Mouse (Mus musculus): Measurements from ENCODE around the gene Pfas.
"Not testable (repeated sequence)": the region's sequence is repeated elsewhere in the genome, so short reads cannot be mapped to it uniquely, and the experiment has no call there.

The Pfas gene

DNA sequence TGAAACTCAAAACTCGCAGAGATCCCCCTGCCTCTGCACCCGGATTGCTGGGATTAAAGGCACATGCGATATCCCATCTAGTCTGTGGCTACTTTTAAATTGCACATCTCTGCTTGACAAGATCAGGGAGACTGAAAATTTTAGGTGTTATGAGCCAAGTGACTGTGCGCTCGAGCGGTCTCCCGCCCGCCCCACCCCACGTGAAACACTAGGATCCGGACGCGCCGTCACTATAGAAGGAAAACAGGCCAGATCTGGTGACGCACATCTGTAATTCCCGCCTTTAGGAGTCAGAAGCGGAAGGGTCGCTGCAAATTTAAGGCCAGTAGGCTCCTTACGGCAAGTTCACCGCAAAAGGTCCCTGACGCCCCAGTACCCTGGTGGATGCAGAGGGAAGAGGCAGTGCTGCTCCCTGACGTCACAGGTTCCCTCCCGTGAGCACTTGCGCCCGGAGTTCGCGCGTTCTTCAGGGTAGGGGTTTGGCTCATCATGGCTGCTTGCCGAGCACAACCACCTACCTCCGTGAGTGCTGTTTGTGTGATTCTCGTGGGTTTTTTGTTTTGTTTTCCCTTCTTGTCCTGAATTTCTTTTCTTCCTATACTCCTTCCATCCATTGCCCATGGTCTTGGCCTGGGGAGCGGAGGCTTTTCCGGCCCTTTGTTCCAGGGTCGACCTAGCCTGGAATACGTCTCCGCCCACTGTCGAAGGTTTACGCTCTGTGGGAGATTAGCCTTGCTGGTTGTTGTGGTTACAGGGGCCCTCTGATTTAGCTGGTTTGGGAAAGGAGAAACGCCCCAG is 7.6 kb upstream of the Pfas start, which contains the start of gene Ctc1:
Ctc1 (plus strand) TSS at position 268 of the 798 bp plus-strand sequence.
- DNase-seq (ENCODE audit: low spot score), result peak; percentile 73

DNA sequence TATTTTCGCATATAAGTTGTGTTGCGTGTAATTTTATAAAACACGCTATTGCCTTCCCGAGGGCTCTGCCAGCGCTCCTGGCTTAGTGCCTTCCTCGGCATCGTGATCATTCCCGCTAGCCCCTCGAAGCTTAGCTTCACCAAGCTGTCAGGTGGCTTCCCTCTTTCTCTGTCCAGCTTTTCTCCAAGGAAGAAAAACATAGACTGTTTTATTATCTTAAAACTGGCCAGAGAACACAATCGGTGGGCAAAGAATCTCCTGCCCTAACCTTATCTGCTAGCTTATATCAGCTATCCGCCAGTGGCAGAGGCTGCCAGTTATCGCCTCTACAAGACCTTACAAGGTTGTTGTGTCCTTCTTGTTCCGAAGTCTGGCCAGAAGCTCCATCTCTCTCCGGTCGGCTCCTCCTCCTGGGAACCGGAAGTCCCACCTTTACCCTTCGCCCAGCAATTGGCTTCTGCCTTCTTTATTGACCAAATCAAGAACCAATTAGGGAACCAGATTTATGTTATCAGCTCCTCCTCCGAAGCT is 3.9 kb upstream of the Pfas start:
- peak; percentile 49 for DNase-seq (ENCODE audit: low spot score)

DNA sequence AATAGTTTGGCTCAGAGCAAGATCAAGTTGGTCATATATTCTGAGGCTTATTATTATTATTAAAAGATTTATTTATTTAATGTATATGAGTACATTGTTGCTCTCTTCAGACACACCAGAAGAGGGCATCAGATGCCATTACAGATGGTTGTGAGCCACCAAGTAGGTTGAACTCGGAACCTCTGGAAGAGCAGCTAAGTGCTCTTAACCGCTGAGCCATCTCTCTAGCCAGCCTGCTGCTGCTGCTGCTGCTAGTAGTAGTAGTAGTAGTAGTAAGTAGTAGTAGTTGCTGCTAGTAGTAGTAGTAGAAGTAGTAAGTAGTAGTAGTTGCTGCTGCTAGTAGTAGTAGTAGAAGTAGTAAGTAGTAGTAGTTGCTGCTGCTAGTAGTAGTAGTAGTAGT is 3.2 kb upstream of the Pfas start:
- DNase-seq (ENCODE audit: low spot score), result not testable (repeated sequence)

DNA sequence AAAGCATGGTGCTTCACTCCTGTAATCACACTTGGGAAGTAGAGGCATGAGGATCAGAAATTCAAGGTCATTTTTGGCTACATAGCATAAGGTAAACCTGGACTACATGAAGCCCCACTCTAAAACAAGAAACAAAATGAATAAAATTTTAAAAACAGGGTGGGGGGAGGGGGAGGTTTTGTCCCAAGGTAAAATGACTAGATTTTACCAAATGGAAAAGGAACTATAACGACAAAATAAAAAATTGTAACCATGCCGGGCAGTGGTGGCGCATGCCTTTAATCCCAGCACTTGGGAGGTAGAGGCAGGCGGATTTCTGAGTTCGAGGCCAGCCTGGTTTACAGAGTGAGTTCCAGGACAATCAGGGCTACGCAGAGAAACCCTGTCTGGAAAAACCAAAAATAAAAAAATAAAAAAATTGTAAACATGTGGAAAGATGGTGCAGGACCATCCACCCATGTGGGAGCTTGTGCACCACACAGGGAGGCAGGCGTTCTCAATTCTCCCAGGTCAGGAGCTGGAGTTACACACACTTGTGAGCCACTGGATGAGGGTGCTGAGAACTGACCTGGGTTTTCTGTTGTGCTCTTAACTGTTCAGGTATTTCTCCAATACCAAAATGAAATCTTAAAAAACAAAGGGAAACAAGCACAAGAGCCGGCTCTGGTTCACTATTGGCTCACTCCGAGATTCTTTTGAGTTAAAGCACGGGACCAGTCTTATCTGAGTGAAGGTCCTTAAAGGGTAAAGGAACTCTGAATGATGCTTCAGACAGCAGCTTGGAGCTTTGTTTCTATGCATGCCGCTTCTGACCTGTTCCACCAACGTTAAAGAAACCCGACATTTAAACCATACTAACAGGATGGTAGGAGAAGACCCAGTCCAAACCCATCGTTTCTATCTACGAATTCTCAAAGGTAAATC is 2.4 kb upstream of the Pfas start:
- no peak for DNase-seq (ENCODE audit: low spot score)

DNA sequence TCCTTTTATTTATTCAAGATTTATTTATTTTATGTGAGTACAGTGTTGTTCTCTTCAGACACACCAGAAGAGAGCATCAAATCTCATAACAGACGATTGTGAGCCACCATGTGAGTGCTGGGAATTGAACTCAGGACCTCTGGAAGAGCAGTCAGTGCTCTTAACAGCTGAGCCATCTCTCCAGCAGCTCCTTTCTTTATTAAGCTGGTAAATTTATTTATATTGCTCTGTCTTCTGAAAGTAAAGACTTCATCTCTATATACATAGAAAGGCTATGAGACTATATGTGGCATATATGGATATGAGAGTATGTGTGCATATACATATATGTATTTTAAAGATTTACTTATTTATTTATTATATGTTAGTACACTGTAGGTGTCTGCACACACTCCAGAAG is 1.2 kb upstream of the Pfas start:
- no peak for DNase-seq (ENCODE audit: low spot score)

DNA sequence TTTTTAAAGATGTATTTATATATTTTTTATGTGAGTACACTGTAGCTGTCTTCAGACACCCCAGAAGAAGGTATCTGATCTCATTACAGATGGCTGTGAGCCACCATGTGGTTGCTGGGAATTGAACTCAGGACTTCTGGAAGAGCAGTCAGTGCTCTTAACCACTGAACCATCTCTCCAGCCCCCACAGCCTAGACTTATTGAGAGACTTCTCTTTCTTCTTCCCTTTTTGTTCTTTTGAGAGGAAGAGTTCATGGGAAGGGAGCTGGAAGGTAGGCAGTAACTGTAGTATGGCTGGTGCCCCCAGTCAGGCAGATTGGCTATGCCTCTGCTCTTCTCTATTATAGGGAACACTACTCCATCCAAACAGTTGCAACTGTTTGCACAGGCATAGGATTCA is 1.7 kb downstream of the Pfas start:
- DNase-seq (ENCODE audit: low spot score), result not testable (repeated sequence)

DNA sequence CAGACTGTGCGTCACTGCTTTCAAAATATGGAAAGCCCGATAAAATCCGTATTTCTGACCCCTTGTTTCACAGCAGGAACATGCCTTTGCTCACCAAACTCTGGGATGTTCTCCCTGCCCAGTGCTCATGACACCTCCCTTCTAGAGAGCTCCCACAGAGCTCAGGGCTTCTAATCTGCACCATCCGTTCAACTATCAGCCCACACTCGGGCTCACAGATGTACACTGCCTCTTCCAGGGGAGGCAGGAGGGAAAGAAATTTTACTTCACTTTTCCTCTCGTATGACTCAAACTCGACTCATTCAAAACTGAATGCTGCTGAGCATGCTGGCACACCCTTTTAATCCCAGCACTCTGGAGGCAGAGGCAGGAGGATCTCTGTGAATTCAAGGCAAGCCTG is 3.1 kb downstream of the Pfas start:
- DNase-seq (ENCODE audit: low spot score), result no peak

DNA sequence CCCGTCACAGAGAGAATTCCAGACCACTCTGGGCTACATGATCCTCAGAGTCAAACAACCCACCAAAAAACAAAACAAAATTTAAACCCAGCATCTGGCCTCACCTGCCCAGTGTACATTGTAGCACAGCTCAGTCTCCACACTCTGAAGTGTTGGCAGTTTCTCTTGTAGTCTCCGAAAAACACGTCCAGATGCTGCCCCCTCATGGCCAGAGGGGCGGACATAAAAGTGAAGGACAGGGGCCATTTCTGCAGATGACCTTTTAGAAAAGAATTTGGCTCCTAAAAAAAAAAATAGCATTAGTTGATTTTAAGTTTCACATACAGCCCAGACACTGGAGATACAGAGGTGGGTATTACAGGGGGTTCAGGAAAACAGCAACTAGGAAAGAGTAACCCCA is 4.7 kb downstream of the Pfas start:
- no peak for DNase-seq (ENCODE audit: low spot score)

DNA sequence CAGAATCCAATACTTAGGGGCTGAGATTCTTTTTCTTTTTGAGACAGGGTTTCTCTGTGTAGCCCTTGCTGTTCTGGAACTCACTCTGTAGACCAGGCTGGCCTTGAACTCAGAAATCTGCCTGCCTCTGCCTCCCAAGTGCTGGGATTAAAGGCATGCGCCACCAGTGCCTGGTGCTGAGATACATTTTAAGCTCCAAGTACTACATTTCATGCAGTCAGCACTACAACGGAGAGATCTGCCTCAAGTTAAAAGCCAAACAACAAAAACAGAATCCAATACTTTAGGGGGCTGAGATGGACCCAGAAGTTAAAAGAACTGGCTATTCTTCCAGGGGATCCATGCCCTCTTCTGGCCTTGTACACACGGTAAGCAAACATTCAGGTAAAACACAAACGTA is 5.5 kb downstream of the Pfas start:
- DNase-seq (ENCODE audit: low spot score), result not testable (repeated sequence)

DNA sequence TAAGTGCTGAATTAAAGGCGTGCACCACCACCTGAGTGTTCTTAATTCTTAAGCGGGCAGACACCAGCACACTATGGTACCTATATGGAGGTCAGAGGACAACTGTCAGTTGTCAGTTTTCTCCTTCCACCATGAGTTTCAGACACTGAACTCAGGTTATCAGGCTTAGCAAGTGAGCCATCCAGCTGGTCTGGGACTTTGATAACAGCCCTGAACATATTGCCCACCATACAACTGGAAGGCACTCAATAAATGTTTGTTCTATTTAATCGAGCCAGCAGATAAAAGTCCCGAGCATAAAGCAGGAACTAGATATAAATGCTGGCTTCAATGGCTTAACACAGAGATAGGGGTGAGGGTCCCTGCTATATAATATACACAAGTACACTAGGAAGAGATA is 11.2 kb downstream of the Pfas start:
- DNase-seq (ENCODE audit: low spot score), result no peak

DNA sequence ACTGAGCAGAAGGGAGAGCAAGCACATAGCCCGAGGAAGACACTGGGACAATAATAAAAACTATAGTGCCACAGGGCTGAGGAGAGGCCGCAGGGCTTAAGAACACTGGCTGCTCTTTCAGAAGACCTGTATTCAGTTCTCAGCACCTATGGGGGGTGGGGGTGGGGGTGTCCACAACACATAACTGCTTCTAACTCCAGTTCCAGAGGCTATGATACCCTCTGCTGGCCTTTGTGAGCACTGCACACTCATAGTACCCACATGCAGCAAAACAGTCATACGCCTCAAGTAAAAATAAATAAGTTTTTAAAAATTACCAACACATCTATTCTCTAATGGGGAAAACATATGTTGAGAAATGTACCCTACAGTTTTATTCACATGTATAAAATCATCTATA is 13.9 kb downstream of the Pfas start:
- no peak for DNase-seq (ENCODE audit: low spot score)

DNA sequence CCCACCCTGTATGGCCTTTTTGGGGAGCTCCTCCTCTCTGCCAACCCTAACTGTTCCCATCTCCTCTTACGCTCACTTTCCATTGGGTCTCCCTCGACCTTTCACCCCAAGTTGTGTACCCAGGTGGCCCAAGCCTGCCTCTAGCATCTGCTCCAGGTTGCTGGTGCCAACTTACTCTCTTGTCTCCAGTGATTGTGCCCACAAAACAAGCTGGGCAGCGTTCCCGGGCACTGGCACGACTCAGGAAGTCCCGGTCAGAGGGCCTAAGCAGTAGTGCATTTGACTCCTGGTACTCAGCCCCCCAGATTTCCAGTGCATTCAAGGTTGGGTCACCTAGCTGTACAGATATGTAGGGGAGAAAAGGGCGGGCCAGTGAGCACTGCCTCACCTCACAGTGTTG is 15.1 kb downstream of the Pfas start:
- no peak for DNase-seq (ENCODE audit: low spot score)

DNA sequence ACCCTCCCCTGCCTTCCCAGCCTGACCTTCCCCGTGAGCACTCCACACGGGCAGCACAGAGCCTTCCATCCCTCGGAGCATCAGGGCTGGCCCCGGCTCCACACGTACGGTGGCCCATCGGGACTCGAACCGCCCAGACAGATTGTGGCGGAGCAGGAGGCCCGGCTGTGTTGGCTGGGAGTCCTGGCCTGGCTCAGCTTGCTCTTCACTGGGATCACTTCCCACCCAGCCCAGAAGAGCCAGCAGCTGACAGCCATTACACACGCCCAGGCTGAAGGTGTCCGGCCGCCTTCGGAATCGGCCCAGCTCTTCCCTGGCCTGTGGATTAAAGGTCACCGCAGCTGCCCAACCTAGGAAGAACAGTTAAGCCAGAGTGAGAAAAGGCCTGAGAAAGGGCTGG is 19.9 kb downstream of the Pfas start:
- DNase-seq (ENCODE audit: low spot score), result no peak

DNA sequence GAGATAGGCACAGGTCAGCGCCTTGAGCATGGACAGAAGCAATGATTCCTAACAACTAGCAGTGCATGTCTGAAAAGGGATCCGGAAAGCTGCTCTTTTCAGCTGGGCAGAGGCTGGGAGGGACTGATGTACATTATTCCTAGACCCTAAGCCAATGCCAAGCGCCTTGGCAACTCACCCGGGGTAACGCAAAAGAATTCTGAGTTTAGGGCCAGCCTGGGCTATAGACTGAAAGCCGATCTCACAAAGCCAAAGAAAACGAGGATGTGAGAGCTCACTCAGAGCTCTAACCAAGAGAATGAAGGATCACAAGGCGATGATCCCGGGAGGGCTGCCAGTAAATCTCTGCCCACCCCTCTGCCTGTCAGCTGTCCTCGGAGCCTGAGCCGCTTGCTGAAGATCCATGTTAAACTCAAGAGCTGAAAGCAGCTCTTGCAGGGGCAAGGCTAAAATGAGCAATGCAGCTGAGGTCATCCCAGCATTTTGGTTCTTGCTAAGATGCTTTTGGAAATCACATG is 20.8 kb downstream of the Pfas start:
- no peak for DNase-seq (ENCODE audit: low spot score)

DNA sequence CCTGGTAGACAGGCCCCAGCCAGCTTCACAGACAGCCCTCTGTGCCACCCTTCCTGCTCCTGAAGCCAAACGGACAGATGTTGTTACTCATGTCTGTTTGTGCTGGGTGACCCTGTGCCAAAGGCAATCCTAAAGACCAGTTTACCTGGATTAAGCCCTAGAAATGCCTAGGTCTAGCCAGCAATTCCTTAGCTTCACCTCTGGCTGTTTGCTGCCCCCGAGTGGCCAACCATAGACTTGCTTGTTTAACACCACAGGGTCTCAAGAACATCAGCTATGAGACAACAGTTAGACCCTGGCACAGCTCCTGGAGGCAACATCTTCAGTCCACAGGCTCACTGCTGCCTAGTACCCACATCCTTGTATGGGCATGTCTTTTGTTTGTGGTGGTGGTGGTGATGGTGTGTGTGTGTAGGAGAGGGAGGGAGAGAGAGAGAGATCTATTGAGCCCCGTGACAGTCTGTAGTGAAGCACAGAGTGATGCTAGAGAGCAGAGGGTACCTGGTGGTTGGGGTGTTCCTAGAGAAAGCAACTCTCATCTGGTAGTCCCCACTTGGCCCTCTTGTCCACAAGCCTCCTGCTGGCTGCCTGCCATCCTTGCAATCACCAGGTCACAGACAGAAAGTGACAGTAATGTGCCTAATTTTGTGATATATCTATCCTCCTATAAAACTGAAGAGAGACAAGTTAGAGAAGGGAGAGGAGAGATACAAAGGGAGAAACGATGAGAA is 25.5 kb downstream of the Pfas start:
- peak; percentile 59 for DNase-seq (ENCODE audit: low spot score)

DNA sequence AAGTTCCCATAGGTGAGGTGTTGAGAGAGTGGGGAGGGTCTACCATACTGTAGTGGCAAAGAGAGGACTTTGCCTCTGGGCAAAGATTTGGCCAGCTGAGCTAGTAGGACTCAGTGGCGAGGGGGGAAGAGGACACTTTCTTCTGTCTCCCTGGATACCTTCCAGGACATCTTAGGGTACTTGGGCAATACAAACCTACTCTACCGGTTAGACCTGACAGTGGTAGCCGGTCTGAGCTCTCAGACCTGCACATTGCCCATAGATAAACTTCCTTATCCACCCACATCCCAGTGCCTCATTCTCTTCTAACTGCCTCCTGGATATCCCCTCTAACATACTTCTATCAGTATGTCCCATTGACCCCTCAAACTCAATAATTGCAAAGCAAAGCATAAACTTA is 27.3 kb downstream of the Pfas start:
- no peak for DNase-seq (ENCODE audit: low spot score)

DNA sequence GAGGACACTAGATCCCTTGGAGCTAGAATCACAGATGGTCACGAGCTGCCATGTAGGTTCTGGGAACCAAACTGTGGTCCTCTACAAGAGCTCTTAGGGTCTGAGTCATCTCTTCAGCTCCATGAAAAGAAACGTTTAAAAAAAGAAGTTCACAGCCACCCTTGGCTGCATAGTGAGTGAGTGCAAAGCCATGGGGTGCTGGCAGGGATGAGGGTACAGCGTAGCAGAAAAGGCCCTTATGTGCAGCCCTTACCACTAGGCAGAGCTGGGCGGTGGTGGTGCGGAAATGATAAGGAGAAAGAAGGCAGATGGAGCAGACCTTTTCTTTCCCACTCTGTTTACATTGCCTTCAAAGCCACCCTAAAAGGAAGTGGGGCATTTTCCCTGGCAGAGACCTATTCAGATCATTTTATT is 28.9 kb downstream of the Pfas start:
- no peak for DNase-seq (ENCODE audit: low spot score)

DNA sequence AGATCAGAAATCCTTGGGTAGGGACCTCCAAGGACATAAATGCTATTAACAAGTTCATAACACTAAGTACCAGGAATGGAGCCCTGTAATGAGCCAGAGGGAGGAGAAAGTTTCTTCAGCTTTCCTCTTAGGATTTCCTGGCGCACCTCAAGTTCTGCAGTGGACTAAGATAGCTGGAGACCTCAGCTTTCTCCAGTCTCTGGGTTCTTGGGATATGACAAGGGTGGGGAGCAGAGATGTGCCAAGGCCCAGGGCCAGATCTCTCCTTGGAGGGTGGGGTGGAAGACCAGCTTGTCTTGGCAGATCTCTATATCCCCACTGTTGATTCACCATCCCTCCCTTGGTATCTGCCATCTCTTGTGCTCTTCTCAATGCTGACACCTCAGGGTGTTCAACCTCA is 32.7 kb downstream of the Pfas start:
- no peak for DNase-seq (ENCODE audit: low spot score)

DNA sequence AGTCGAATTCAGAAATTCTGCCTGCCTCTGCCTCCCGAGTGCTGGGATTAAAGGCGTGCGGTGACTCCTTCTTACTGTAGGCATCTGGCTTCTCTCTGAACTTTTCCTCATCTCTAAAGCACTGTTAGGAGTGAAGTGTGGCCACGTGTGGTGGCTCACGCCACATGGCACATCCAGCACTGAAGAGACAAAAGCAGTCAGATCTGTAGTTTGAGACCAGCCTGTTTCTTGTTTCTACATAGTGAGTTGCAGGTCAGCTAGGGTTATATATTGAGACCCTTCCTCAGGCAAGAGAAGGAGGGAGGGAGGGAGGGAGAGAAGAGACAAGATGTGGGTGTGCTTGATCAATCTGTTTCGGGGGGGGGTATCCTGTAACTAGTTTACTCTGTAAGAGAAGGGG is 33.2 kb downstream of the Pfas start, which contains the start of gene Rangrf:
Rangrf (minus strand) TSS at position 101 of the 400 bp plus-strand sequence.
- no peak for DNase-seq (ENCODE audit: low spot score)

DNA sequence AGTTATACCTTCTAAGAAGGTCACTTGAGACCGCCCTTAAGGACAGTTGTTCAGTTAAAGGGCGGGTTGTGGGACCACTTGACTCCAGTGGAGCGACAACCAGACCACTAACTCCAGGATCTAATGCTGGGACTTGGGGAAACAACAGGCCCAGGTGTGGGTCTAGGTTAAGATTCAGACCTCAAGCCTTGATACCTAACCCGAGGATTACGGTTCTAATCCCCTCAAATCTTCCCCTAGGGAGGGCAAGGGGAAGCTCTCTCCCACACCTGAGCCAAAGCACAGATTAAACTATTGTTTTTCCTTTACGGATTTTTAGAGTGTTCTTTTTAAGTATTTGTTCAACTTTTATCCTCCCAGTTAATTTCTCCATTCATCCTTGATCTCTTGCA is 34.2 kb downstream of the Pfas start:
- DNase-seq (ENCODE audit: low spot score), result no peak

DNA sequence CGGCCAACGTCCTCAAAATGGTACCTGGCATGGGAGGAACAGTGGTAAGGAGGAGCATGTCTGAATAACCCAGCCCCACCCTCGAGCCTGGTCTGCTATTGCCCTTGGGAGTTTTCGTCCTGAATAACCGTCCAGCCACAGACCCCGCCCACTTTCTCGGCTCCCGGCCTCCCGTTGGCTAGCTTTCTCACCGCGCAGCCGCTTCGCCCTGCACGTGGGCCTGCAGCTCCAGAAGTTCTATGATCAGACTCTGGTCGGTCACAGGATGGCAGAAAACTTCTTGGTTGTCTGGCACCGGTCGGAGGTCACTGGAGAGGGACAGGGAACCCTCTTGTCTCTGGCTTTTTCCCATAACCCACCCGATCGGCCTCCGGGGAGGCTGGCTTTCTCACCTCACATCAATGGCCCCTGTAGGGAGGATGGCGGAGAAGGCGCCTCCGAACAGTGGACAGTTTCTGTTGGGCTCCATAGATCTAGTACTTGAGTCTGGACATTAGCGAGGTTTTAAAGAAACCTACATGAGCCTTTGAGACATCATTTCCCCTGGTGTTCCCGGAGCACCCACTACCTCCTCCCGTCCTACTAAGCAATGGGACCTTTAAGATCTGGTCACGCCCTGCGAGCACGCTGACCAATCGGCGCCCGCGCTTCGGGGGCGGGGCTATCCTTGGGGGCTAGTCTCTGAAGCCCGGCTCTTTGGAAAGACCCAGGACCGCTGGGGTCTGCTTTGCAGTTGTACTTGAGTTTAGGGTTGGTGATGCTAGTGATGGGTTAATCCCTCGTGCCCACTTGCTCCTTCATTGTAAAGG is 34.8 kb downstream of the Pfas start:
- peak; percentile 72 for DNase-seq (ENCODE audit: low spot score)

Data from ovary, postnatal 10 days (tissue).